Mouse (Mus musculus) cerebellum, adult 2 months (tissue): ENCODE measurements around the gene Ggta1.

ENCODE experiments used
- CTCF ChIP-seq: fragments of 200-500 bp; IDR thresholded peaks from 2 replicates; pipeline ENCODE4 v1.5.1; 2011; ENCODE audit warnings: low read depth, mild to moderate bottlenecking, control low read depth, low read length, moderate library complexity, borderline replicate concordance; ENCODE audit not compliant: insufficient read depth
- POLR2A ChIP-seq: fragments of 200-500 bp; IDR thresholded peaks from 2 replicates; pipeline ENCODE4 v1.6.1; 2011; ENCODE audit warnings: low read length, control low read depth, borderline replicate concordance; ENCODE audit not compliant: insufficient read depth

DNA sequence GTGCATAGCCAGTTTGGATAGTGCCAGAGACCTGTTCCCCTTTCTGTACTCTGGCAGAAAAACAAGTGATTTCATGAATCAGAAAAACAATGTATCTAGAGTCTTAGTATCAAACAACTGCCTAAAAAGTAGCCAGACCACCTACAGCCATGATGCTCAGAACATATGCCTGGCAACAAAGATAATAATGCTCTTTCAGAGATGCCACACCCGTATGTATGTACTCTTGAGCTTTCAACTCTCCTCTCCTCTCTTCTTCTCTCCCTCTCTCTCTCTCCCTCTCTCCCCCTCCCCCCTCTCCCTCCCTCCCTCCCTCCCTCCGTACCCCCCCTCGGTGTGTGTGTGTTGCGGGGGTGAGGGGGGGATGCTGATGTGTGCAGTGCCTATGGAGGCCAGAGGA is 43.8 kb downstream of the Ggta1 start:
- TF ChIP-seq POLR2A (no peak), CTCF (no peak)
